Mouse (Mus musculus): Measurements from ENCODE around the gene Aqp3. TPM values are rescaled to one million over a fixed set of nuclear protein-coding genes. Genes with fewer than 3 reads are reported as not detected.
"Not testable (repeated sequence)": the region's sequence is repeated elsewhere in the genome, so short reads cannot be mapped to it uniquely, and the experiment has no call there.

Gene Aqp3
- polyA plus RNA-seq, 1 experiment from 2014 or later: 0.17 TPM

DNA sequence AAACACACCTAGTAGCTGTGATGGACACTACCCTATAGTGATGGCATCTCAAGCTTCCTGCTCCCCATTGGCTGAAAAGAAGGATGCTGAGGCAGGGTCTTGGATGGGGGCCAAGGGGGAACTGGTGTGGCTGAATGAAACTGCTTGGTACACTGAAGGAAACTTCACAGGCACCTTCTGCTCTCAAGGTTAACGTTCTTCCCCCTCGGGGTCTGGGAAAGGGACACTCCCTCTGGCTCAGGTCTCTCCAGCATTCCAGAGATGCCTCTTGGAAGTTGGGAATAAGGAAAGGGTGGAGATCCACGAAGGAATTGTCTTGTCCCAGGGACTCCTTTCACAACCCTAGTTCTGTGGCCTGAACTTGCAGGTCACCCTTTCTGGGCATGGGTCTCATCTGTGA lies 6.6 kb downstream of the Aqp3 start:
- H3K9ac ChIP-seq: no peak overlapping the region
- ATAC-seq (ENCODE audit: low FRiP score): no peak
- no peak overlapping the region for H3K4me2 ChIP-seq (replicated peaks)
- H3K4me3 ChIP-seq (replicated peaks; ENCODE audit: low read length): no peak overlapping the region
- H3K27ac ChIP-seq: no peak overlapping the region
- H3K4me1 ChIP-seq (replicated peaks; ENCODE audit: control insufficient read depth, insufficient read depth, low read length): no peaks in the 10 kb centered on the region
- no peaks in the 10 kb centered on the region for H3K9me3 ChIP-seq (ENCODE audit: control insufficient read depth, low read length)
- DNase-seq (ENCODE audit: low spot score): no peak
- H3K36me3 ChIP-seq (replicated peaks; ENCODE audit: control insufficient read depth, insufficient read depth): no peaks in the 10 kb centered on the region
- 63% methylated on average over 3 of the region's 3 CpGs for WGBS
- H3K27me3 ChIP-seq (ENCODE audit: control insufficient read depth, insufficient read depth, low read length): no peaks in the 10 kb centered on the region

DNA sequence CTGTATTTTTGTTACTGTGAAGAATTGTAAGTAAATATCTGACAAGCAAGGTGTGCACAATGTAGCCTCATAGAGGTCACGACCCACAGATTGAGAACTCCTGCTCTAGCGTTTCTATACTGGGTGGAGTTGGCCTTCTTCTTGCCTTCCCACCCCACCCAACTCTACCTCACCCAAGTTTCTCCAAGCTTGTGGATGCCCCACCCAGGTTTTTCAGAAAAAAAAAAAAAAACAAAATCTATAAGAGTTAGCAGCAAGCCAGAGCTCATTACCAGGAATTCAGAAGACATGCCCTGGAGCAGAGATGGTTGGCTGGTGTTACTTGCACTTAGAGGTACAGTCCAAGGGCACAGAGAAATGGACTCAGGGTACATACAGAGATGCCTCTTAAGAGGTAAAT lies 8.3 kb downstream of the Aqp3 start:
- Histone ChIP-seq H3K4me2 (replicated peaks) (no peak overlapping the region), H3K9ac (no peak overlapping the region), H3K27ac (no peak overlapping the region), H3K4me3 (replicated peaks; ENCODE audit: low read length) (no peak overlapping the region), H3K36me3 (replicated peaks; ENCODE audit: control insufficient read depth, insufficient read depth) (no peaks in the 10 kb centered on the region), H3K27me3 (ENCODE audit: control insufficient read depth, insufficient read depth, low read length) (no peaks in the 10 kb centered on the region), H3K4me1 (replicated peaks; ENCODE audit: control insufficient read depth, insufficient read depth, low read length) (no peaks in the 10 kb centered on the region), H3K9me3 (ENCODE audit: control insufficient read depth, low read length) (no peaks in the 10 kb centered on the region)
- WGBS: 84% methylated on average over 2 of the region's 2 CpGs
- ATAC-seq (ENCODE audit: low FRiP score): no peak
- no peak for DNase-seq (ENCODE audit: low spot score)

DNA sequence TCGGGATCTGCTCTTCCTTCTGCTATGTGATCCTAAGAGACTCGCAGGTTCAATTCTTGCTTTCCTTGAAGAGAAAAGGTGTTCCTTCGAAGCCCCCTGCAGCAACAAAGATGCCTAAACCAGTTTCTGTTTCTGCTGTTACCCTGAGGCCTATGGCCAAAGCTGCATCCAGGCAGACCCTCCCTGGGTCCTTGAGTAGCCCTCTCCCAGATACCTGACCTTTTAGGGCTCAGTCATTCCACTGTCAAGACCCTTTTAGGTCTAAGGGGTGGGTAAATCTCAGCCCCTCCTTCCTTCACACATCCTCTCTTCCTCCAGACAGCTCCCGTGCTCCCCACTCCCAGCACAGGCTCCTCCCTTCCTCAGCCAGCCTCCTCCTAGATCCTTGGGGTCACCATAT lies 8.8 kb downstream of the Aqp3 start:
- H3K9me3 ChIP-seq (ENCODE audit: control insufficient read depth, low read length): no peaks in the 10 kb centered on the region
- no peaks in the 10 kb centered on the region for H3K36me3 ChIP-seq (replicated peaks; ENCODE audit: control insufficient read depth, insufficient read depth)
- ATAC-seq (ENCODE audit: low FRiP score) (no peak), DNase-seq (ENCODE audit: low spot score) (no peak)
- no peak overlapping the region for H3K27ac ChIP-seq
- H3K4me2 ChIP-seq (replicated peaks): no peak overlapping the region
- no peaks in the 10 kb centered on the region for H3K4me1 ChIP-seq (replicated peaks; ENCODE audit: control insufficient read depth, insufficient read depth, low read length)
- 81% methylated on average over 4 of the region's 4 CpGs for WGBS
- no peak overlapping the region for H3K4me3 ChIP-seq (replicated peaks; ENCODE audit: low read length)
- H3K9ac ChIP-seq: no peak overlapping the region
- no peaks in the 10 kb centered on the region for H3K27me3 ChIP-seq (ENCODE audit: control insufficient read depth, insufficient read depth, low read length)

DNA sequence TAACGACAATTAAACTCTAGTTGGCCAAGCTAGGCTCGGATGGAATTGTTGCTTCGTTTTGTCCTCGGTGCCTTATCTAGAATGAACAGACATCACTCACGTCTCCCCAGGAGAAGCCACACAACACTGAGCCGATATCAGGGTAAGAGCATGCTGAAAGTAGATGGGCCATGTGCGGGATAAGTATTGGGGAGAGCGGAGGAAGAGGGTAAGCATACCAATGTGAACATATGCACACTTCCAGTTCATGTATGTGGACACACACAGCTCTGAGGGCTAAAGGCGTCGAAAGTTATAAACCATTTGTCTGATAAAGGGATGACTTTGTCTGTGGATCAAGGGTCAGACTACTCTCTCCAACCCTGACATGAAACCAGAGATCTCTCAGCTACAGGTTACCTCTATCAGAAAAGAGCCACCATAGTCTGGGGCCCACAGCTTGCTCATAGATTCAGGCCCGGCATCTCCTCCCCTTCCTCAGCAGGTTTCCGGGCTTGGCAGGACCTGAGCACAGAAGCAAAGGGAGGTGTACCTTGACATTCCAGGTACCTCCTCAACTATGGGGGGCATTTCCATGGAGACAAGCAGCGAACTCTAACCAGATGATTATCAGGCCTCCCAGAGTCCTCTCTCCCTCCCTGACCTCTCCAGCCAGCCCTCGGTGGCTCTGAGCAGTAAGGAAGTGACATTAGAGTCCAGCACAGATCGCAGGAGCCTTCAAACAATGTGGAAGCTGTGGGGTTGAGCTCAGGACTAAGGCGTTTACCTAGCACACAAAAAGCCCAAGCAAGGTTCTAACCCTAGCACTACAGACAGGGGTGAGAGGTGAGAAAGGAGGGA lies 10.3 kb downstream of the Aqp3 start:
- ATAC-seq (ENCODE audit: low FRiP score): no peak
- H3K36me3 ChIP-seq (replicated peaks; ENCODE audit: control insufficient read depth, insufficient read depth): no peaks in the 10 kb centered on the region
- no peaks in the 10 kb centered on the region for H3K27me3 ChIP-seq (ENCODE audit: control insufficient read depth, insufficient read depth, low read length)
- no peak overlapping the region for H3K27ac ChIP-seq
- whole genome bisulfite sequencing: 86% methylated on average over 16 of the region's 16 CpGs
- H3K9me3 ChIP-seq (ENCODE audit: control insufficient read depth, low read length): no peaks in the 10 kb centered on the region
- no peaks in the 10 kb centered on the region for H3K4me1 ChIP-seq (replicated peaks; ENCODE audit: control insufficient read depth, insufficient read depth, low read length)
- H3K9ac ChIP-seq: no peak overlapping the region
- DNase-seq (ENCODE audit: low spot score): no peak
- H3K4me2 ChIP-seq (replicated peaks): no peak overlapping the region
- no peak overlapping the region for H3K4me3 ChIP-seq (replicated peaks; ENCODE audit: low read length)

DNA sequence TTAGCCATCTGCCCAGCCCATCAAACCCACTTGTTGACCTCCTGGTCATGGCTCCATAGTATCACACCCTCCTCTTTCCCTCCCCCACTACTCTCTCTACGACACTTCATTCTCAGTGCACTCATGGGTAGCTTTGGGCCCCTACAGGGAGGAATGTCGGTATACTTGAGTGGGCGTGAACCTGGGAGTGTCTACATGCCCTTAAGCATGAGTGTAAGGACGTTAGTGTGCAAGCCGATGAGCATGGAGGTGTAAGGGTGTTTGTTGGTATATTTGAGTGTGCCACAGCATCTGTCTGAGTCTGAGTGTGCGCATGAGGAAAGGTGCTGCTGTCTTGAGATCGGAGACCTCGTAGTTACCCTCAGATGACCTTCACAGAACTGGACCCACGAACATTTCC lies 11.0 kb downstream of the Aqp3 start:
- Histone ChIP-seq H3K27me3 (ENCODE audit: control insufficient read depth, insufficient read depth, low read length) (no peaks in the 10 kb centered on the region), H3K4me1 (replicated peaks; ENCODE audit: control insufficient read depth, insufficient read depth, low read length) (no peaks in the 10 kb centered on the region), H3K4me3 (replicated peaks; ENCODE audit: low read length) (no peak overlapping the region), H3K36me3 (replicated peaks; ENCODE audit: control insufficient read depth, insufficient read depth) (no peaks in the 10 kb centered on the region), H3K9ac (no peak overlapping the region), H3K9me3 (ENCODE audit: control insufficient read depth, low read length) (no peaks in the 10 kb centered on the region), H3K27ac (no peak overlapping the region), H3K4me2 (replicated peaks) (no peak overlapping the region)
- 79% methylated on average over 9 of the region's 9 CpGs for WGBS
- DNase-seq (ENCODE audit: low spot score) (no peak), ATAC-seq (ENCODE audit: low FRiP score) (no peak)

DNA sequence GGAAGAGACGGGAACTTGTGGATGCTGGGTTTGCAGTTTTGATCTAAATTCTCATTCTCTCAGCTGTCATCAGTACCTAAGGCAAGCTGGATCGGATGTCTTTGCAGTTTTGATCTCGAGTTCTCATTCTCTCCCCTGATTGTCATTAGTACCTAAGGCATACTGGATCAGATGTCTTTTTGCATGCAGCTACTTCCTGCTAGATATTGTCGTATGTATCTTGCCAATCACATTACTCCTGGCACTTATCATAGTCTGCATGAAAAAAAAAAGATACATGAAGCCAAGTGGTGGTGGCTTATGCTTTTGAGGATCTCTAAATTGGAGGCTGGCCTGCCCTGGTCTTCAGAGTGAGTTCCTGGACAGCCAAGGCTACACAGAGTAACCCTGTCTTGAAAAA lies 13.2 kb downstream of the Aqp3 start:
- H3K36me3 ChIP-seq (replicated peaks; ENCODE audit: control insufficient read depth, insufficient read depth): no peaks in the 10 kb centered on the region
- 90% methylated on average over 4 of the region's 4 CpGs for WGBS
- no peak overlapping the region for H3K4me3 ChIP-seq (replicated peaks; ENCODE audit: low read length)
- H3K4me2 ChIP-seq (replicated peaks): no peak overlapping the region
- DNase-seq (ENCODE audit: low spot score) (no peak), ATAC-seq (ENCODE audit: low FRiP score) (no peak)
- H3K9me3 ChIP-seq (ENCODE audit: control insufficient read depth, low read length): no peaks in the 10 kb centered on the region
- no peak overlapping the region for H3K9ac ChIP-seq
- no peak overlapping the region for H3K27ac ChIP-seq
- H3K4me1 ChIP-seq (replicated peaks; ENCODE audit: control insufficient read depth, insufficient read depth, low read length): no peaks in the 10 kb centered on the region
- H3K27me3 ChIP-seq (ENCODE audit: control insufficient read depth, insufficient read depth, low read length): no peaks in the 10 kb centered on the region

DNA sequence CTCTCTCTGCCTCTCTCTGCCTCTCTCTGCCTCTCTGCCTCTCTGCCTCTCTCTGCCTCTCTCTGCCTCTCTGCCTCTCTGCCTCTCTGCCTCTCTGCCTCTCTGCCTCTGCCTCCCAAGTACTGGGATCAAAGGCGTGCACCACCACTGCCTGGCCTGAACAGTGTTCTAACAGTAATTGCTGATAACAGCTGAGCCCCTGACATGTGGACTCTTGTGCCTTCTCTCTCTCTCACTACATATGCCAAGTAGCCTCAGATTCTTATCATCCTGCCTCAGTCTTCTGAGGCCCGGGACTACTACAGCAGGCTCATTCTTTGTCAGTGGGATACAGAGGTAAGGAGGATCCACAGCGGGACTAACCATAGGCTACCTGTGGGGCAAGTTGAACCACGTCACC lies 15.2 kb downstream of the Aqp3 start:
- WGBS: 77% methylated on average over 4 of the region's 4 CpGs
- H3K36me3 ChIP-seq (replicated peaks; ENCODE audit: control insufficient read depth, insufficient read depth); H3K4me1 ChIP-seq (replicated peaks; ENCODE audit: control insufficient read depth, insufficient read depth, low read length): not testable (repeated sequence)

DNA sequence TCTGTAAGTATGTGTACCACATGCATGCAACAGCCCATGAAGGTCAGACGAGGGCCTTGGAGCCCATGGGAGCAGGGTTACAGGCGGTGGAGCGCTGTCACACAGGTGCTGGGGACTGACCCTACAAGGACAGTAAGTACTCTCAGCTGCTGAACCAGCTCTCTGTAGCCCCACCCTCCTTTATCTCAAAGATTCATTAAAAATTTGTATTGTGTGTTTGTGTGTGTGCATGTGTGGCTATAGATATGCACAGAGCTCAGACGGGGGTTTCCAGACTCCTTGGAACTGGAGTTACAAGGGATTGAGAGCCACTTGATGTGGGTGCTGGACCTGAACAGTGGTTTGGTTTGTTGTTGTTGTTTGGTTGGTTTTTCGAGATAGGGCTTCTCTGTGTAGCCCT lies 16.2 kb downstream of the Aqp3 start:
- no peak overlapping the region for H3K4me2 ChIP-seq (replicated peaks)
- H3K4me1 ChIP-seq (replicated peaks; ENCODE audit: control insufficient read depth, insufficient read depth, low read length): no peaks in the 10 kb centered on the region
- no peak overlapping the region for H3K4me3 ChIP-seq (replicated peaks; ENCODE audit: low read length)
- no peak for ATAC-seq (ENCODE audit: low FRiP score)
- no peak overlapping the region for H3K27ac ChIP-seq
- DNase-seq (ENCODE audit: low spot score): no peak
- H3K9me3 ChIP-seq (ENCODE audit: control insufficient read depth, low read length): no peaks in the 10 kb centered on the region
- H3K9ac ChIP-seq: no peak overlapping the region
- 76% methylated on average over 5 of the region's 5 CpGs for WGBS
- H3K36me3 ChIP-seq (replicated peaks; ENCODE audit: control insufficient read depth, insufficient read depth): no peaks in the 10 kb centered on the region
- no peaks in the 10 kb centered on the region for H3K27me3 ChIP-seq (ENCODE audit: control insufficient read depth, insufficient read depth, low read length)

More for the DNA sequence above, 15.2 kb downstream of the Aqp3 start:
- not testable (repeated sequence) for H3K9me3 ChIP-seq (ENCODE audit: control insufficient read depth, low read length); H3K4me3 ChIP-seq (replicated peaks; ENCODE audit: low read length); DNase-seq (ENCODE audit: low spot score); H3K4me2 ChIP-seq (replicated peaks); ATAC-seq (ENCODE audit: low FRiP score); H3K27me3 ChIP-seq (ENCODE audit: control insufficient read depth, insufficient read depth, low read length); H3K27ac ChIP-seq; H3K9ac ChIP-seq

DNA sequence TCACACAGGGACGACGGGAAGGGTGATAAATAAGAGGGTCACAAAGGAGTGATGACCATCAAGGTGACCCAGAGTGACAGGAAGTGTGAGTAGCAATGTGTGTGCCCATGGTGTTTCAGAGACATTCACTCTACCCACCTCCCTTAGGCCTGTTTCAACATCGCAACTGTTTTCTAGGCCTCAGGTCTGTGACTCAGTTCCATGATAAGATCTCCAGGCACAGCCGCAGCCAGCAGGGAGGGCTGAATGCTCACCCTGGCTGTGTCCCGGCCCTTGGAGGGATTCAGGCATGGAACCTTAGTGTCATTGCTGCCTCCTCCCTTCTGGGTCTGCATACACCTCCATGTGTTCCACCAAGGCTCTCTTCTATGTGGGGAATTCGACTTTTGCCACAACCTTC lies 19.3 kb downstream of the Aqp3 start:
- Histone ChIP-seq H3K27me3 (ENCODE audit: control insufficient read depth, insufficient read depth, low read length) (no peaks in the 10 kb centered on the region), H3K27ac (no peak overlapping the region), H3K9me3 (ENCODE audit: control insufficient read depth, low read length) (no peaks in the 10 kb centered on the region), H3K9ac (no peak overlapping the region), H3K4me3 (replicated peaks; ENCODE audit: low read length) (no peak overlapping the region), H3K4me2 (replicated peaks) (no peak overlapping the region), H3K36me3 (replicated peaks; ENCODE audit: control insufficient read depth, insufficient read depth) (no peaks in the 10 kb centered on the region), H3K4me1 (replicated peaks; ENCODE audit: control insufficient read depth, insufficient read depth, low read length) (no peaks in the 10 kb centered on the region)
- DNase-seq (ENCODE audit: low spot score): no peak
- no peak for ATAC-seq (ENCODE audit: low FRiP score)
- 81% methylated on average over 6 of the region's 6 CpGs for WGBS

DNA sequence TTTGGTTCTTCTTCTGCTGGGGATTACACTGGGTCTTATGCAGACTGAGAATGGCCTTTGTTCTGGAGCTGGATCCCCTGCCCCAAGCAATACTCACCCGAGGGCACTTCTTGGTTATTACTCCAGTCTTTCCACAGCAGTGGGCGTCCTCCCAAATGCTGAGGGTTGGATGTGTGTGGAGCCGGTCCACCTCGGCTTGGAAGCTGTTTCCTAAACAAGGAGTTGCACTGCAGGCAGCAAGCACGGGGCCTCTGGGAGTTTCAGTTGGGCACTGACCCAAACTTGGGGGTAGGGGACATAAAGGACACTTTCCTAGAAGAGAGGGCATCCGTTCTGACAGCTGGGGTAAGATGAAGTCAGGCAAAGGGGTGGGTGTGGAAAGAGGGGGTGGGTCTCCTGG lies 23.5 kb downstream of the Aqp3 start:
- H3K9ac ChIP-seq: no peak overlapping the region
- H3K4me3 ChIP-seq (replicated peaks; ENCODE audit: low read length): no peak overlapping the region
- WGBS: 74% methylated on average over 6 of the region's 6 CpGs
- no peak overlapping the region for H3K4me2 ChIP-seq (replicated peaks)
- no peaks in the 10 kb centered on the region for H3K27me3 ChIP-seq (ENCODE audit: control insufficient read depth, insufficient read depth, low read length)
- ATAC-seq (ENCODE audit: low FRiP score): no peak
- no peaks in the 10 kb centered on the region for H3K36me3 ChIP-seq (replicated peaks; ENCODE audit: control insufficient read depth, insufficient read depth)
- H3K9me3 ChIP-seq (ENCODE audit: control insufficient read depth, low read length): no peaks in the 10 kb centered on the region
- DNase-seq (ENCODE audit: low spot score): no peak
- H3K27ac ChIP-seq: no peak overlapping the region
- no peaks in the 10 kb centered on the region for H3K4me1 ChIP-seq (replicated peaks; ENCODE audit: control insufficient read depth, insufficient read depth, low read length)
